Mouse (Mus musculus) heart, embryonic 10.5 days (tissue): Measurements from ENCODE around the gene Jdp2. TPM values are rescaled to one million over a fixed set of nuclear protein-coding genes. Genes with fewer than 3 reads are reported as not detected.

Experiments
- DNase-seq: peaks from one replicate; pipeline ENCODE4 v3.0.0-alpha.2; 2017; ENCODE audit warnings: low spot score
- H3K27ac ChIP-seq: fragments of 300-500 bp; sonication (generic); 2 replicates; pipeline ENCODE4 v1.5.1; 2016; ENCODE audit warnings: mild to moderate bottlenecking
- H3K27me3 ChIP-seq: fragments of 300-500 bp; sonication (generic); 2 replicates; pipeline ENCODE4 v1.6.1; 2016; ENCODE audit warnings: mild to moderate bottlenecking; ENCODE audit not compliant: poor library complexity, insufficient read depth, severe bottlenecking
- H3K36me3 ChIP-seq: fragments of 300-500 bp; sonication (generic); 2 replicates; pipeline ENCODE4 v1.6.1; 2016; ENCODE audit warnings: mild to moderate bottlenecking, moderate library complexity
- H3K4me1 ChIP-seq: fragments of 300-500 bp; sonication (generic); 2 replicates; pipeline ENCODE4 v1.6.1; 2016; ENCODE audit warnings: mild to moderate bottlenecking
- H3K4me3 ChIP-seq: fragments of 300-500 bp; sonication (generic); 2 replicates; pipeline ENCODE4 v1.5.1; 2016; ENCODE audit warnings: mild to moderate bottlenecking, moderate library complexity
- H3K9me3 ChIP-seq: fragments of 300-500 bp; sonication (generic); 2 replicates; pipeline ENCODE4 v1.6.1; 2016; ENCODE audit warnings: mild to moderate bottlenecking, moderate library complexity
- WGBS: fragments of 180-500 bp; shearing (Covaris S2); methylation state at CpG from one replicate; pipeline ENCODE4 v1.1.7; 2016; 5-methylcytosine and 5-hydroxymethylcytosine counted together
- polyA plus RNA-seq: library from polyadenylated mRNA; unstranded; fragments of >200 nt; fragmentation: Nextera tagmentation; extraction: Ambion mirVana; gene quantifications from 2 replicates; pipeline ENCODE4 v1.2.1, GENCODE M21; 2016

Jdp2 gene
- polyA plus RNA-seq, 1 experiment from 2014 or later: 0.63 TPM

- no peak for DNase-seq
- Histone ChIP-seq H3K27me3 (no peaks in the 10 kb centered on the region), H3K36me3 (peaks cover 3% of the 10 kb centered on the region; the same call in 1 of the 2 replicates), H3K27ac (0 out of 2 replicates have a peak overlapping the region, but pooled peaks have one; percentile 63), H3K4me1 (peaks cover 61% of the 10 kb centered on the region), H3K9me3 (no peaks in the 10 kb centered on the region), H3K4me3 (no peak overlapping the region)
- 84% methylated on average over 7 of the region's 7 CpGs for WGBS
These were observed 25.8 kb downstream of the Jdp2 start for GRCm38 (mm10) chr12:85624652-85625051.

DNA sequence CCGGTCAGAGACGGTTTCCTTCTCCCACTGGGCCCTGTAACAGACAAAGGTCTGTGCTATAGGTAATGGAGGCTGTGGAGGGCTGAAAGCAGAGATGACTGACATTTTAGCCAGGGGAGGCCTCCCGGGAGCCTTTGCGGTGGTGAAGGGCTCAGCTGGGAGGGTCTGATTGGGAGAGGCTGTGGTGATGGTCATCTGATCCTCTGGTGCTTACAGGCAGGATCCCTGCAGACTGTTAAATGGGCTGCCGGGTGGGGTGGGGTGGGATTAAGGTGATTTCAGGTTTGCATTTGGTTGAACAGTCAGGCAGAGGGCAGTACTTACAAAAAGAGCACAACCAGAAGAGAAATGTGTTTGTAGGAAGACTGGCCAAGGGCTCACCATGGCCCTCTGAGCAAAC, 27.0 kb downstream of the Jdp2 start:
- H3K4me3 ChIP-seq: no peak overlapping the region
- peak overlapping the region; percentile 52 for H3K27ac ChIP-seq
- DNase-seq: no peak
- H3K27me3 ChIP-seq: no peaks in the 10 kb centered on the region
- H3K36me3 ChIP-seq: peaks cover 3% of the 10 kb centered on the region; the same call in 1 of the 2 replicates
- H3K4me1 ChIP-seq: peaks cover 57% of the 10 kb centered on the region
- H3K9me3 ChIP-seq: no peaks in the 10 kb centered on the region
- WGBS: 54% methylated on average over 5 of the region's 5 CpGs

DNA sequence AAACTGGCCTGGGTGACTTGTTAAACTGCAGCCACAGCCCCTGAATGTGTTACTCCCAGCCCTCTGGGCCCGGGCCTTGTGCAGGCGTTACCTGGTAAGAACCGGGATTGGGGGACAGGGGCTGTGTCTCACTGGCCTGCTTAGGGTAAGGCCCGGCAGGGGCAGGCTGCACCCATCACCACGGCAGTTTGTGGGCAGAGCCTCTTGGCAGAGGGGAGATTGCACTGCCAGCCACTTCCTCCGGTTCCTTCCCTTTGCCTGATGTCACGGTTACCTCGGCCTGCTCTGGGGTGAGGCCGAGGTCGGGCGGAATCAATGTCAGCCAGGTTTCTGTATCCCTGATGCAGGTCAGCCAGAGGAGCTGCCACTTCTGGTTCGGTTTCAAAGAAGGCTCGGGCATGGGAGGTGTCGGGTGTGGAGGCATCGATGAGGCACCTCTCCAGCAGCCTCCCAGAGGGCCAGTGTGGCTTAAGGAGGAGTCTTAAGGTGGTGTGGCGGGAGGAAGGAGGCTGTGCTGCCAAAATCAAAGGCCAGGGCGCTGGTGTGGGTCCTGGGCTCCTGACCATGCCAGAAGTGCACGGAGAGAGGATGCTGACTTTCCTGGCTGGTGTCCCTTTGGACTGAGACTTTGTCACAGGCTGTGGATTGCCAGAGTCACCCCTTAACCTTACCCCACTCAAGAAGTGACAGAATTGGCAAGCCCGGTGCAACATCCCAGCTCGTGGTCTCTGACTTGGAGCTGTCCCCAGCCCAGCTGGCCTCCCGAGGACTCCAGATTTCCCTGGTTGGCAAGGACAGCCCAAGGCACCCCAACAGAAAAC, 31.0 kb downstream of the Jdp2 start:
- H3K4me3 ChIP-seq: no peak overlapping the region
- 74% methylated on average over 21 of the region's 21 CpGs for WGBS

DNA sequence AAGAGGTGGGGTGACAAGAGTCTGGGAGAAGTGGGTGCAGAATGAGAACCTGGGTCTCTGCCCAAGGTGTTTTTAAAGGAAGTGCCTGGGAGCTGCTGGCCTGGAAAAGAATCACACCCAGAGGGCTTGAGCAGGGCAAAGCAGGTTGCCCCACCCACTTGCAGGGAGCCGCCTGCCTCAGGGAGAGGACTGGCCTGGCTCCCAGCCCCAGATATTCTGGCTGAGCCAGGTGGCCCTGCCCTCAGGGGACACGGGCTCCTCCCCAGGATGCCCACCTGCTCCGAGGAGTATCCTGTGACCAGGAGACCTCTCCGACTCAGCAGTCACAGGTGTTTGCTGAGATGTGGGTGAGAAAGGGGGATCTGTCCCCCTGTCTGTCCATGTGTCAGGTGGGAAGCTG, 32.4 kb downstream of the Jdp2 start:
- Histone ChIP-seq H3K4me3 (no peak overlapping the region), H3K9me3 (no peaks in the 10 kb centered on the region), H3K36me3 (peaks cover 28% of the 10 kb centered on the region), H3K27ac (no peak overlapping the region), H3K27me3 (no peaks in the 10 kb centered on the region), H3K4me1 (peaks cover 24% of the 10 kb centered on the region)
- no peak for DNase-seq
- WGBS: 62% methylated on average over 4 of the region's 4 CpGs

More for the DNA sequence above, 31.0 kb downstream of the Jdp2 start:
- Histone ChIP-seq H3K27me3 (no peaks in the 10 kb centered on the region), H3K27ac (0 out of 2 replicates have a peak overlapping the region, but pooled peaks have one; percentile 19), H3K9me3 (no peaks in the 10 kb centered on the region), H3K4me1 (peaks cover 34% of the 10 kb centered on the region), H3K36me3 (peaks cover 31% of the 10 kb centered on the region)
- DNase-seq: no peak

- Histone ChIP-seq H3K27me3 (no peaks in the 10 kb centered on the region), H3K9me3 (no peaks in the 10 kb centered on the region), H3K27ac (no peak overlapping the region), H3K4me3 (no peak overlapping the region), H3K36me3 (peaks cover 28% of the 10 kb centered on the region), H3K4me1 (peaks cover 19% of the 10 kb centered on the region; the same call in 1 of the 2 replicates)
- DNase-seq: no peak
- WGBS: 93% methylated on average over 10 of the region's 10 CpGs
These were observed 33.5 kb downstream of the Jdp2 start for GRCm38 (mm10) chr12:85632321-85632720.

DNA sequence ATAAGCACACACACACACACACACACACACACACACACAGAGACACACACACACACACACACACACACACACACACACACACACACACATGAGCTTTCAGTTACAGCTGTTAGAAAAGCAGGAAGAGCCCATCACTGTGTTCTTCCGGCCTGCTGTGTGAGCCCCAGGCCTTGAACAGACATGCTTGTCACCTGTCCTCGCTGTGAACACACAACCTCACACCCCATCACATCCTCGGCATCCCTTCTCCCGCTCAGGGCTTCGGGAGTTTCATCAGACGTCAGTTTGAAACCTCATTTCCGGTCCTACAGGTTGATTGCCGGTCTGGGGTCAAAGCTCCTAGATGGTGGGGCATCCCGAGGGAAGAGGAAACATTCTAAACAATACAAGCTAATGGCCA, 39.1 kb downstream of the Jdp2 start:
- DNase-seq: no peak
- 66% methylated on average over 9 of the region's 9 CpGs for WGBS
- Histone ChIP-seq H3K4me3 (no peak overlapping the region), H3K36me3 (peaks cover 23% of the 10 kb centered on the region), H3K27ac (no peak overlapping the region), H3K4me1 (peaks cover 23% of the 10 kb centered on the region), H3K27me3 (no peaks in the 10 kb centered on the region), H3K9me3 (no peaks in the 10 kb centered on the region)

DNA sequence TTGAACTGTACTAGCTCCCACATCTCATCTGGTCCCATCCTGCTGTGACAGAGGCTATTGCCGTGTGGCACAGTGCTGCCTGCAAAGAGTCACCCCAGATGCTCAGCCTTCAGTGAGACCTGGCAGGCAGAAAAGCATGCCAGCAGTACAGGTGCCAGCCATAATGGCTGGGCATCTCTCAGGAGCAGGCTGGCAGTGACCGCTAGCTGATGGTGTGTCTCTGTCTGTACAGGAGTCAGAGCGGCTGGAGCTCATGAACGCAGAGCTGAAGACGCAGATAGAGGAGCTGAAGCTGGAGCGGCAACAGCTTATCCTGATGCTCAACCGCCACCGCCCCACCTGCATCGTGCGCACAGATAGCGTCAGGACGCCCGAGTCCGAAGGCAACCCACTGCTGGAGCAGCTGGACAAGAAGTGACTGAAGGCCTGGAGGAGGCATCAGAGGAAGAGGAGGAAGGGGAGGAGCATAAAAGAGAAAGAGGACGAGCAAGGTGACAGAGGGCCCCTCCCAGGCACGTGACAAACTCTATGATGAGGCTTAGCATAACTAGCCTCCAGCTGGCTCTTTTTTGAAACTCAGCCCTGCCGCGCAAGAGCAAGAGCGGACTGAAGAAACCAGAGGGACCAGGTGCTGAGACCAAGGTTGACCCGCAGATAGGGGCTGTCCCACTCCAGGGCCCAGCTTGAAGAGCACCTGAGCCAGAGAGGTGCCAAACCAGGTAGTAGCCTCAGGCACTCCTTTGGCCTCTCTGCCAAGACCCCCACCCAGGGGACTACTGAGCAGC, 39.9 kb downstream of the Jdp2 start:
- 73% methylated on average over 20 of the region's 20 CpGs for WGBS
- peaks cover 24% of the 10 kb centered on the region for H3K4me1 ChIP-seq
- H3K9me3 ChIP-seq: no peaks in the 10 kb centered on the region
- no peak overlapping the region for H3K27ac ChIP-seq
- no peak for DNase-seq
- H3K4me3 ChIP-seq: no peak overlapping the region
- H3K36me3 ChIP-seq: peaks cover 17% of the 10 kb centered on the region
- H3K27me3 ChIP-seq: no peaks in the 10 kb centered on the region

DNA sequence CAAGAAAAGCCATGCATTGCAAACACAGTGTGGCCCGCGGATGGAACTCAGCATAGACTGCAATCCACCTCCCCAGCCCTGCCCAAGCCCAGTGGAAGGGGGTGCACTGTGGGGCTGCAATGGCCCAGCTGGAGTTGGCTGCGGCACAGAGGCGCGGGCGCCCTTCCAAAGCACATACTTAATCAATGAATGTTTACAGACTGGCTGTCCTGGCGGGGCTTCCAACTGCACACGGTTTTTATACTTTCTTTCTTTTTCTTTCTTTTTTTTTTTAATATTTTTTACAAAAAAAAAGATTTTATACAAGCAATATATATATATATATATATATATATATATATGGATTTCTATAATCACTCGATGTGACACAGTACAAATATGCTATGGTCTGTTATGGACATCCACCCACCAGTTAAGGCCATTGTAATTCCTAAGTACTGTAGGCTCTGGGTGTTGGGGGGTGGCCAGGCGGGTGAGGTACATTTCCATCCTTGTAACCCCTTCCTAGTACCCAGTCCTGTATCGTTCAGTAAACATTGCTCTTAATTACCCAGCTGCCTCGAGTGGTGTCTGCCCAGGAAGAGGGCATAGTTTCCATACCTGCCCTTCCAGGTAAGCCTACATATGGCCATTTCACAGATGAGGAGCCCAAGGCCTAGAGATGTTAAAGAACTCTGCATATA, 40.6 kb downstream of the Jdp2 start:
- Histone ChIP-seq H3K27ac (no peak overlapping the region), H3K36me3 (peaks cover 11% of the 10 kb centered on the region), H3K4me3 (no peak overlapping the region), H3K9me3 (no peaks in the 10 kb centered on the region), H3K27me3 (no peaks in the 10 kb centered on the region), H3K4me1 (peaks cover 31% of the 10 kb centered on the region)
- WGBS: 82% methylated on average over 12 of the region's 12 CpGs
- DNase-seq: no peak

GRCm38 (mm10) chr12:85640852-85641563, 42.2 kb downstream of the Jdp2 start:
- Histone ChIP-seq H3K27ac (peak overlapping the region; percentile 60; the same call in 1 of the 2 replicates), H3K27me3 (no peaks in the 10 kb centered on the region), H3K4me3 (no peak overlapping the region), H3K36me3 (peaks cover 11% of the 10 kb centered on the region), H3K9me3 (no peaks in the 10 kb centered on the region), H3K4me1 (peaks cover 37% of the 10 kb centered on the region)
- DNase-seq: no peak
- WGBS: 50% methylated on average over 10 of the region's 10 CpGs

DNA sequence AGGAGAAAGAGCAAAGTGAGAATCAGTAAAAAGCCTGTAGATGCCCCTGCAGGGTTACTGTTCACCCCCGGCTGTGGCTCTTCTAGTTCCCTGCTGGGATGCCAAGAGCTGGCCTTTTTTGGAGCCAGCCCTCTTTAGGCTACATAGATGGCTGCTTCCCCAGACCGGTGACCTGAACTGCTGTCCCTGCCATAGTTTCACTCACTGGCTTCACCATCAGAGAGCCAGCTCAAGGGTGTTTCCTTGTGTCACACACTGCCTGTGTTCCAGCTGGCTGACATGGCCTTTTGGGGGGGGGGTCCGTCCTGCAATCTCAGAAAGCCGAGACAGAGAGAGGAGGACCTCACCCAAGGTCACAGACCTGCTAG, 42.7 kb downstream of the Jdp2 start:
- H3K9me3 ChIP-seq: no peaks in the 10 kb centered on the region
- peaks cover 38% of the 10 kb centered on the region for H3K4me1 ChIP-seq
- no peak for DNase-seq
- H3K27ac ChIP-seq: peak overlapping the region; percentile 60; the same call in 1 of the 2 replicates
- H3K27me3 ChIP-seq: no peaks in the 10 kb centered on the region
- H3K36me3 ChIP-seq: peaks cover 11% of the 10 kb centered on the region
- WGBS: 42% methylated on average over 4 of the region's 4 CpGs
- H3K4me3 ChIP-seq: no peak overlapping the region

DNA sequence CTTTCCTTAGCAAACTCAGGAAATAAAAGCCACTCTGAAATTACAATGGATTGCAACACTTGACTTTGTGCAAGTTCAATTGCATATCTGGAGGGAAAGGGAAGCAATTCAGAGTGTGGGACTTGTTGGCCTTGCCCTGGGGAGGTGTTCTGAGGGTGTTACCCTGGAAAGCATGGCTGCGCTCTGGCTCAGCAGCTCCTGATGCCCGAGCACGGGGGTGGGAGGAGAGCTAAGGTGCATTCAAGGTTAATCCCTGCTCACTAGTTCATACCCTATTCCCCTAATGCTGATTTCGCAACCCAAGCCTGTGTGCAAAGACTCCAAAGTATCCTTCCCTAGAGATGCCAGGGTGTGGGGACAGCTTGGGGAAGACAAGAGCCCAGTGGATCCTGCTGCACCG, 44.9 kb downstream of the Jdp2 start:
- 76% methylated on average over 5 of the region's 5 CpGs for WGBS
- DNase-seq: no peak
- Histone ChIP-seq H3K36me3 (peaks cover 6% of the 10 kb centered on the region), H3K27me3 (no peaks in the 10 kb centered on the region), H3K4me1 (peaks cover 37% of the 10 kb centered on the region), H3K4me3 (no peak overlapping the region), H3K27ac (no peak overlapping the region), H3K9me3 (no peaks in the 10 kb centered on the region)

DNA sequence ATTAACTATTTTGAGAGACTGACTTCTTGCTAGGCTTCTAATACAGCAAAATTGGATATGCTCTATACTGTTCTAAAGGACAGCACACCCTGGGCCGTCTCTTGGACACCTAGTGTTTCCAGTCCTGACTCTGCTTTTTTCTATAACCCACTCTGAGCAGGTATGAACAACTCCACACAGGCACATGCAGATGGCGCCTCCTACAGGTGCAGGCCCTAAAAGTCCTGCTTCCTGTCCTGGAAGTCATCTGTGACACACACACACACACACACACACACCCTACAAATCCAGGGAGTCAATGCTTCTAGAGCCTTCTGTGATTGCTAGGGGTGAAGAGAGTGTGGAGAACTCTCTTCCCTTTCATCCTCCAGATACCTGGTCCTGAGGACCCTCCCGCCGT, 46.8 kb downstream of the Jdp2 start:
- Histone ChIP-seq H3K27ac (no peak overlapping the region), H3K4me3 (no peak overlapping the region), H3K4me1 (peaks cover 34% of the 10 kb centered on the region), H3K27me3 (no peaks in the 10 kb centered on the region), H3K36me3 (no peaks in the 10 kb centered on the region), H3K9me3 (no peaks in the 10 kb centered on the region)
- no peak for DNase-seq
- 77% methylated on average over 4 of the region's 4 CpGs for WGBS
